Mouse (Mus musculus): ENCODE measurements around the gene Col4a4. TPM values are rescaled to one million over a fixed set of nuclear protein-coding genes. Genes with fewer than 3 reads are reported as not detected.

Gene Col4a4
- polyA plus RNA-seq, 2 experiments: 0.14 to 0.18 TPM

DNA sequence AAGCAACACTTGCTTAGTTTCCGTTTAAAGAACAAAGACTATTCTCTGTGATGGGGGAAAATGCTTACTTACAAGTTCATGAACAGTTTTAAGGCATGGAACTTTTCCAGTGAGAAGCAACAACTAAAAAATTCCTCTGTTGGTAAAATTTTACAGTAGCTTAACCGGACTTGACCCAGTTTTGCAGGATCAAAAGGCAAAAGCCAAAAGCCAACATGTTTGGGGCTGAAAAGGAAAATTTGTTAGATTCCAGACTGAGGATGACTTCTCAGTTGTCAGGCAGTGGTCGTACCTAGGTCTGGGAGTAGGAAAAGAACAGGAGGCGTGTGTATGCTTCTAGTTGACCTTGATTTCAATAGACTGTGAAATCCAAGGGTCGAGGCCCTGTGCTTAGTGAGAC lies 31.4 kb upstream of the Col4a4 start:
- Histone ChIP-seq H3K9ac (ENCODE audit: low read depth, low read length, severe bottlenecking) (no peak overlapping the region), H3K4me1 (ENCODE audit: control insufficient read depth, insufficient read depth, low read length) (no peaks in the 10 kb centered on the region), H3K4me2 (replicated peaks; ENCODE audit: low read depth, low read length, severe bottlenecking) (no peak overlapping the region), H3K36me3 (ENCODE audit: control insufficient read depth, insufficient read depth, low read length) (no peaks in the 10 kb centered on the region), H3K27me3 (ENCODE audit: control insufficient read depth, insufficient read depth, low read length) (no peaks in the 10 kb centered on the region), H3K9me3 (ENCODE audit: control insufficient read depth, low read length) (no peaks in the 10 kb centered on the region), H3K27ac (replicated peaks; ENCODE audit: low read depth, low read length) (no peak overlapping the region), H3K4me3 (replicated peaks; ENCODE audit: low read length) (no peak overlapping the region)
- ATAC-seq (ENCODE audit: low FRiP score, low read depth): no peak
- TF ChIP-seq POLR2A (IDR thresholded peaks at IDR 0.05; ENCODE audit: borderline replicate concordance, extremely low read depth, insufficient read depth, insufficient read length): no peak
- 69% methylated on average over 5 of the region's 5 CpGs for WGBS
- DNase-seq (ENCODE audit: low spot score): no peak

DNA sequence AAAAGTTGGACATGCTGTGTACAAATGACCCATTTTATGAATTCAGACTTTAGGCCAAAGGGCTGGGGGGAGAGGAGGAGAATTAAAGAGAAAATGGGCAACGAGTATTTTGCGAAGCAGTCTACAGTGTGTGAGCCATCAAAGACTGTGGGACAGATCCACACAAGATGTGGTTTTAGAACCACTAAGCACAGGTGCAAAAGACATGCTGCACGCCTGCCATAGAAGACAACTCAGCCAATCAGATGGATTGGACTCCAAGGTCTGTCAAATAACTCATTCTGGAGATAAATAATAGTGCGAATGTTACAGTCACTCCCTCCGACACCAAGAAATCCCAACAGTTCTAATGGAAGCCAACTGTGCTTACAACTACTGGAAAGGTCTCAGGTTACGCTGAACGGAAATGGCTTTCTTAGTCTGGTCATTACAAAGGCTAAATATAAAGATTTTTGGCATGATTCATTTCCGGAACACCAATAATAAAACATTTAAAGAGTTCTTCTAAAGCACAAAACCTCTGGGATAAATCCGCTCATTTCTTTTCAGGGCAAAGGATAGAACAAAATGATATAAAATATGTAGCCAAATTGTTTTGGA lies 25.5 kb upstream of the Col4a4 start:
- WGBS: 43% methylated on average over 9 of the region's 9 CpGs
- H3K27me3 ChIP-seq (ENCODE audit: control insufficient read depth, insufficient read depth, low read length): no peaks in the 10 kb centered on the region
- H3K4me2 ChIP-seq (replicated peaks; ENCODE audit: low read depth, low read length, severe bottlenecking): no peak overlapping the region
- TF ChIP-seq POLR2A (IDR thresholded peaks at IDR 0.05; ENCODE audit: borderline replicate concordance, extremely low read depth, insufficient read depth, insufficient read length): no peak
- no peak overlapping the region for H3K4me3 ChIP-seq (replicated peaks; ENCODE audit: low read length)
- no peaks in the 10 kb centered on the region for H3K9me3 ChIP-seq (ENCODE audit: control insufficient read depth, low read length)
- no peaks in the 10 kb centered on the region for H3K36me3 ChIP-seq (ENCODE audit: control insufficient read depth, insufficient read depth, low read length)
- no peak overlapping the region for H3K27ac ChIP-seq (replicated peaks; ENCODE audit: low read depth, low read length)
- no peak overlapping the region for H3K9ac ChIP-seq (ENCODE audit: low read depth, low read length, severe bottlenecking)
- ATAC-seq (ENCODE audit: low FRiP score, low read depth) (peak; percentile 41; the same call in 1 of the 2 replicates), DNase-seq (ENCODE audit: low spot score) (peak; percentile 67)
- peaks cover 4% of the 10 kb centered on the region; the same call in 1 of the 2 replicates for H3K4me1 ChIP-seq (ENCODE audit: control insufficient read depth, insufficient read depth, low read length)

DNA sequence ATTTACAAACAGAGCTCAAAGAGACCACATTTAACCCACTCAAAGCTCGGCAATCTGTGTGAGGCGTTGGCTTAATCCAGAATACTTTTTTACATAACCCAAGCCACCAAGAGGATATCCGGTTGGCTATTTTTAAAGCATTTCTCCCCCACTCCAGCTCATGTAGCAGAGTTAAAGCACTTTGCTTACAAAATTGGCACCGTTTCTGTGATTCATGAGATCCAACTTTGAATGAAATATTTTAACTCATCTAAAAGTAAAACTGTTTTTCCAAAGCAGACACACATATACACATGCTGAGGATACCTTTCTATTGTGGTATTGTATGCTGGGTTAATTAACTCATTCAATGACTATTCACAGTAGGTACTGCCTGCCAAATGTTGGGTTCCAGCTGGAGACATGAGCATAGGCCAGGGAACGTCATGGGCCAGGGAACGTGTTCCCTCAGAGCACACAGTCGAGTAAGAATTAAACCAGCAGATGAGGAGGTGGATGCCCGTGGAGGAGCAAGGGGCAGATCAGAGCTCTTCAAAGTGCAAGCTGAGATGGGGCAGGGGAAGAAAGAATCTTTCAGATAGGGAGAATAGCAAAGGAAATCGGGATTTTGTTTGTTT lies 22.1 kb upstream of the Col4a4 start:
- Histone ChIP-seq H3K4me3 (replicated peaks; ENCODE audit: low read length) (no peak overlapping the region), H3K4me2 (replicated peaks; ENCODE audit: low read depth, low read length, severe bottlenecking) (no peak overlapping the region), H3K9me3 (ENCODE audit: control insufficient read depth, low read length) (no peaks in the 10 kb centered on the region), H3K9ac (ENCODE audit: low read depth, low read length, severe bottlenecking) (no peak overlapping the region), H3K36me3 (ENCODE audit: control insufficient read depth, insufficient read depth, low read length) (no peaks in the 10 kb centered on the region), H3K27me3 (ENCODE audit: control insufficient read depth, insufficient read depth, low read length) (no peaks in the 10 kb centered on the region), H3K27ac (replicated peaks; ENCODE audit: low read depth, low read length) (no peak overlapping the region), H3K4me1 (ENCODE audit: control insufficient read depth, insufficient read depth, low read length) (peaks cover 4% of the 10 kb centered on the region; the same call in 1 of the 2 replicates)
- ATAC-seq (ENCODE audit: low FRiP score, low read depth) (no peak), DNase-seq (ENCODE audit: low spot score) (no peak)
- no peak for TF ChIP-seq POLR2A (IDR thresholded peaks at IDR 0.05; ENCODE audit: borderline replicate concordance, extremely low read depth, insufficient read depth, insufficient read length)
- 78% methylated on average over 9 of the region's 9 CpGs for WGBS

DNA sequence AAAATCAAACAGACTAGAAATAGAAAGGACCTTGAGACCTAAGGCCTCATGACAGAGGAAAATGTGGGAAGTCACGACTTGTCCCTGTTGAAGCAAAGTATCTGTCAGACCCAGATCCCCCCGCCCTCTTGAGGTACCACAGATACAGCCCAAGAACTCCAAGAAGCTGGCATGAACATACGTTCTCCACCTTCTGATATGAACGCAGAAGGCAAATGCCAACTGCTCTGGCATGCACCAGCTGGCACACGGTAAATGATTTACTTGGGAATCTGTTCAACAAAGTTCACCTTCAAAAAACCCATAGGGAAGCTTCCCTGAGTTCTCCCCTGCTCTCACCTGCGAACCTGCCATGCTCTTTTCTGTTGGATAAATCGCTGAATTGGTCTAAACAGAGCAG lies 19.2 kb upstream of the Col4a4 start:
- ATAC-seq (ENCODE audit: low FRiP score, low read depth) (no peak), DNase-seq (ENCODE audit: low spot score) (no peak)
- 86% methylated on average over 7 of the region's 7 CpGs for WGBS

DNA sequence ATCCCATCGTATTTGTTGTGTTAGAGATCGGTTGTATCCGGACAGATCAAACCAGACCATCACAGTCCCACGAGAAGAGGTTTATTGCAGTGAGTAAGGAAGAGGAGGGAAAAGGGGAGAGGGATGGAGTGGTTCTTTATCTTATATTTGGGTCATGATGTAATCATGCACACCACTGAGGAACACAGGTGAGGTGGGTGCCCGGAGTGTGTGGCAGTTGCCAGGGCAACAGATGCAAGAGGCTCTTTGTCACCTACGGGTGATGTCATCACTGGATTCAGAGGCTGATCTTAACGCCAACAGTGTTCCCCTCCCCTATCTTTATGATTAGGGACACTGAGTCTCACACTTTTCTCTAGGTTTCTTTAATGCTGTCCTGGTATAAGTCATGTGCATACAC lies 18.7 kb upstream of the Col4a4 start:
- WGBS: 84% methylated on average over 7 of the region's 7 CpGs
- Histone ChIP-seq H3K4me3 (replicated peaks; ENCODE audit: low read length) (no peak overlapping the region), H3K4me2 (replicated peaks; ENCODE audit: low read depth, low read length, severe bottlenecking) (no peak overlapping the region), H3K36me3 (ENCODE audit: control insufficient read depth, insufficient read depth, low read length) (no peaks in the 10 kb centered on the region), H3K27me3 (ENCODE audit: control insufficient read depth, insufficient read depth, low read length) (no peaks in the 10 kb centered on the region), H3K9me3 (ENCODE audit: control insufficient read depth, low read length) (no peaks in the 10 kb centered on the region), H3K4me1 (ENCODE audit: control insufficient read depth, insufficient read depth, low read length) (no peaks in the 10 kb centered on the region), H3K27ac (replicated peaks; ENCODE audit: low read depth, low read length) (no peak overlapping the region), H3K9ac (ENCODE audit: low read depth, low read length, severe bottlenecking) (no peak overlapping the region)
- no peak for DNase-seq (ENCODE audit: low spot score)
- TF ChIP-seq POLR2A (IDR thresholded peaks at IDR 0.05; ENCODE audit: borderline replicate concordance, extremely low read depth, insufficient read depth, insufficient read length): no peak
- ATAC-seq (ENCODE audit: low FRiP score, low read depth): no peak

More for the DNA sequence above, 19.2 kb upstream of the Col4a4 start:
- H3K36me3 ChIP-seq (ENCODE audit: control insufficient read depth, insufficient read depth, low read length): no peaks in the 10 kb centered on the region
- no peaks in the 10 kb centered on the region for H3K4me1 ChIP-seq (ENCODE audit: control insufficient read depth, insufficient read depth, low read length)
- no peaks in the 10 kb centered on the region for H3K9me3 ChIP-seq (ENCODE audit: control insufficient read depth, low read length)
- no peak overlapping the region for H3K9ac ChIP-seq (ENCODE audit: low read depth, low read length, severe bottlenecking)
- H3K4me3 ChIP-seq (replicated peaks; ENCODE audit: low read length): no peak overlapping the region
- no peak overlapping the region for H3K4me2 ChIP-seq (replicated peaks; ENCODE audit: low read depth, low read length, severe bottlenecking)
- no peaks in the 10 kb centered on the region for H3K27me3 ChIP-seq (ENCODE audit: control insufficient read depth, insufficient read depth, low read length)
- H3K27ac ChIP-seq (replicated peaks; ENCODE audit: low read depth, low read length): no peak overlapping the region
- no peak for TF ChIP-seq POLR2A (IDR thresholded peaks at IDR 0.05; ENCODE audit: borderline replicate concordance, extremely low read depth, insufficient read depth, insufficient read length)

All from limb, embryonic 14.5 days (tissue).